Mouse (Mus musculus): ENCODE data around the gene Sirt1.
"Not testable (repeated sequence)": the region's sequence is repeated elsewhere in the genome, so short reads cannot be mapped to it uniquely, and the experiment has no call there.

Gene Sirt1

DNA sequence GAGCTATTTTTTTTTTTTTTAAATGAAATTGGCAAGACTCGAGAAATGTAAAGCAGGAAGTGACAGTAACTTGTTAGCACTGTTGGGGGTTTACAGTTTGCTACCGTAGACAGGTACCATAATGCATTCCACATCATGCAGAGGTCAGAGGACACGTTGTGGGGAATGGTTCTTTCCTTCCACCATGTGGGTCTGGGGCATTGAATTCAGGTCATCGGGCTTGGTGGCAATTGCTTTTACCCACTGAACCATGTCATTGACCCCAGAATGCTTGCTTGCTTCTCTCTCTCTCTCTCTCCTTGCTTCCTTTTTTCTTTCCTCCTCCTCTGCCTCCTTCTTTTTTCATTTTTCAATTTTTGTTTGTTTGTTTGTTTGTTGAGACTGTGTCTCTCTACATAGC is 7.4 kb upstream of the Sirt1 start:
- no peak for DNase-seq (ENCODE audit: low spot score)

DNA sequence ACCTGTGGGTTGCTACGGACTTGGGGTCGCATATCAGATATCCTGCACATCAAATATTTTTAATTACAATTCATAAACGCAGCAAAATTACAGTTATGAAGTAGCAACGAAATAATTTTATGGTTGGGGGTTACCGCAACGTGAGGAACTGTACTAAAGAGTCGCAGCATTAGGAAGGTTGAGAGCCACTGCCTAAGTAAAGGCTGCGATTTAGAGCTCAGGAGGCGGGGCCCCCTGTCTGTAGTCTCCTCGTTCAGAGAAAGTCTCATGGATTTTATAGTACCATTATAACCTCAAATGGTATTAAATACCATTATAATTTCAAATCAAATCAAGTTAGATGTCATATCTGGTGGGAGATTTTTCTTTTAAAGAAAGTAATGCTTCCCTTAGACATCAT is 5.5 kb upstream of the Sirt1 start:
- DNase-seq (ENCODE audit: low spot score), result peak; percentile 27

DNA sequence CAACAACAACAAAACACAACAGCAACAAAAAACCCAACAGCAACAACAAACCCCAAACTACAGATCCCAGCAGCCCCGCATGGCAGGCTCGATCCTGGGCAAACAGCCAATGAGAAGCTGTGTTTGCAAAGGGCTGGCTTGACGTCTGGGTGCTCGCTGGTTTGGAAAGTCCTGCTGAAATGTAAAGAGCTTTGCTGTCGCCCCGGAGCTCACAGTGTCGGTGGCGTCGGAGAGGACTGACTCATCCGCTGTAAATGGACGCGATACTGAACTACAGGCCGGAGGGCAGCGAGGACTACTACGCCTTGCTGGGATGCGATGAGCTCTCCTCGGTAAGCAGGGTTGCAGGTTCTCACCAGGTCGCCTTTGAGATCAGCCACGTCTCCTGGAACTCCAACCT is 4.9 kb upstream of the Sirt1 start:
- DNase-seq (ENCODE audit: low spot score), result peak; percentile 77

DNA sequence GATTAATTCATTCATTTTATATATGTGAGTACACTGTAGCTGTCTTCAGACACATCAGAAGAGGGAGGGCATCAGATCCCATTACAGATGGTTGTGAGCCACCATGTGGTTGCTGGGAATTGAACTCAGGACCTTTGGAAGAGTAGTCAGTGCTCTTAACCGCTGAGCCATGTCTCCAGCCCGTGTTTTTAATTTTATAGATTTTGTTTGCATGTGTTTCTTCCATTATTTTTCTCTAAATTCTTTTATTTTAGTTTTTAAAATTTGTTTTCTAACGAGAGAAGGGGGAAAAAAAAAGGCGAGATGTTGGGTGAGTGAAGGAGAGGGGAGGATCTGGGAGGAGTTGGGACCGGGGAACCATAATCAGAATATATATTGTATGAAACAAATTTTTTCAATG is 4.4 kb upstream of the Sirt1 start:
- DNase-seq (ENCODE audit: low spot score), result not testable (repeated sequence)

DNA sequence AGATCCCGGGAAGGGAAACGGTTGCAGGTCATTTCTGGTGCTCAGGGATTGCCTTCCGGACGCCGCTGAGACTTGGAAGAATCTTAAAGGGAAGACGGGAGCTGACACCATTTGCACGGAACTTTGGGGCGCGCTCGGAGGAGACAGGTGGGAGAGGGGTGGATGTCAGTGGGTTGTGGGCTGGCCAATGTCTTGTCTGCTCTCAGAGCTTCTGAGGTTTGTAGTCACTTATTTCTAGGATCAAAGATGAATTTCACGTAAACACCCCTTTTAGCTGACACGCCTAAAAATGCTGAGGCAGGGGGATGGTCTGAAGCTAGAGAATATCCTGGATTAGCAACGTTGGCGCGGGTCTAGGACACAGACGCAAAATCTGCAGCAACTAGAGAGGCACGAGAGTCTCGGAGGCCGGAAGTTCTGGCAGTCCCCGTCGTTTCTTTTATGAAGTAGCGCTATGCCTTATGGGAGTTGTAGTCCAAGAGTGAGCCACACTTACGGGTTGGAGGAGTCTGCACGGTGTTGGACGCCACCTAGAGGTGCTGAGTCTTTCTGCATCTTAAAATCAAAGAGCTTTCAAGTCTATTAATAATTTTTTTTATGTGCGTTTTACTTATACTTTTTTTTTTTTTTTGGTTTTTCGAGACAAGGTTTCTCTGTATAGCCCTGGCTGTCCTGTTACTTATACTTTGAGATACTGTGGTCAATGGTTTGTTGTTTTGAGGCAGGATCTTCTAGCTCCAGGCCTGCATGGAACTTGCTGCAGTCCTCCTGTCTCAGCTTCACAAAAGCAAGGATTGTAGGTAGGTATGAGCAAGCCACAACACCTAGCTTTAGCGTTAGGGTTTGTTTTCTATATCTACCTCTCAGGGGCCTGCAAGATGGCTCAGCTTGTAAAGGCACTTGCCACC is 1.1 kb upstream of the Sirt1 start, which contains the start of gene Dnajc12:
Dnajc12 (plus strand) TSS at position 72 of the 908 bp plus-strand sequence.
- peak; percentile 77 for DNase-seq (ENCODE audit: low spot score)

DNA sequence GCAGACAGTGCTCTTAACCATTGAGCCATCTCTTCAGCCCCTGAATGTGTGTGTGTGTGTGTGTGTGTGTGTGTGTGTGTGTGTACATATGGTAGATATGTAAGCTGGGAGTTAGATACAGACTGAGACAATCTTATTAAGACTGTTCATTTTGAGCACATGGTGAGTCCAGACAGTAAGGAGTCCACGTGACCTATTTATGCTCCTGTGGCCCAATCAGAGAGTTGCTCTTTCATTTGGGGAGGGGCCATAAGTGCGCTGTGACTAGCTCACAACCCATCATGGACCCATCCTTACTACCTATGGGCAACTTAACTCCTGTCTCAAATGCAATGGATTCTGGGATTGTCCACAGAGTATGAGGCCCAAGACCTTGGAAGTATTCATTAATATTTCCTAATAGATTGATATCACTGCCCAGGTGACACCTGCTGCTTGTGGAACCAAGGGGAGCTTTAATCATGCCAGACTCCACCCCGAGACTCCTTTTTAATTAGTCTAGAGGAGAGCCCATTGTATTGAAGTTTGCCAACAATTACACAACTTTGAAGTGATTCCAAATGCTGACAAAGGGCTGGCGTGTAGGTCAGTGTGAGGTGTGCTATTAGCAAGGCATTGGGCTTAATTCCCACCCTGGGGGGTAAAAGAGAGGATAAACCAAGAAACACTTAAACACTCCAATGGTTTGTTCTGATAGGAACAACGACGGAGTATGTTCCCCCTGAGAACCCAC is 2.4 kb downstream of the Sirt1 start:
- no peak for DNase-seq (ENCODE audit: low spot score)

DNA sequence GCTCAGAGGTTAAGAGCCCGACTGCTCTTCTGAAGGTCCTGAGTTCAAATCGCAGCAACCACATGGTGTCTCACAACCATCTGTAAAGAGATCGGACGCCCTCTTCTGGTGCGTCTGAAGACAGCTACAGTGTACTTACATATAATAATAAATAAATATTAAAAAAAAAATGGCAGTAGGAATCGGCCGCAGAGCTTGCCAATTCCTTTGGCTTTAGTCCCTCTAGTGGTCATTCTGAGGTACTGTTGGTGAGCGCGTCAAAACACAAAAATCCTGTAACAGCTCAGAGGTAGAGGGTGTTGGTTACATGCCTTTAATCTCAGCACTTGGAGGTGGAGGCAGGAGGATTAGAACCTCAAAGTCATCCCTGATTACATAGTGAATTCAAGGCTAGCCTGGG is 4.0 kb downstream of the Sirt1 start:
- DNase-seq (ENCODE audit: low spot score), result peak; percentile 71

DNA sequence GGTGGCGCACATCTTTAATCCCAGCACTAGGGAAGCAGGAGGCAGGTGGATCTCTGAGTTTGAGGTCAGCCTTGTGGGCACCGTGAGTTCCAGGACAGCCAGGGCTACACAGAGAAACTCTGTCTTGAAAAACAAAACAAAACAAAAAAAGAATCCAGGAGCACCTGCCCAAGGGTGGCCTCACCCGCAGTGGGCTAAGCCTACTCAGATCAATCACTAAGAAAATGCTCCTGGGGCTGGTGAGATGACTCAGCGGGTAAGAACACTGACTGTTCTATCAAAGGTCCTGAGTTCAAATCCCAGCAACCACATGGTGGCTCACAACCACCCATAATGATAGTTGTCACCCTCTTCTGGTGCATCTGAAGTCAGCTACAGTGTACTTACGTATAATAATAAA is 5.2 kb downstream of the Sirt1 start:
- DNase-seq (ENCODE audit: low spot score), result no peak

DNA sequence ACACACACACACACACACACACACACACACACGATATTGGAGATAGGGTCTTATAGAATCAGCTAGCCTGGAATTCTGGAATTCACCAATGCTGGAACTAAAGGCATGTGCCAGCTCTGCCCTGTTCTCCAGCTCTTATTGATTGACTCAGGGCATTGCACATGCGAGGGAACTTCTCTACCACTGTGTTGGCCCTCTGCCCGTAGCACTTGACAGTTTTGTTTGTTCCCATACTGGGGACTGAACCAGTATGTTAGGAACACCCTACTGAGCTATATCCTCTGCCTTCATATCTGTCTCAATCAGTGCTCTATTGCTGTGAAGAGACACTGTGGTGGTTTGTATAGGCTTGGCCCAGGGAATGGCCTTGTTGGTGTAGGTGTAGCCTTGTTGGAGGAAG is 13.5 kb downstream of the Sirt1 start:
- DNase-seq (ENCODE audit: low spot score), result no peak

DNA sequence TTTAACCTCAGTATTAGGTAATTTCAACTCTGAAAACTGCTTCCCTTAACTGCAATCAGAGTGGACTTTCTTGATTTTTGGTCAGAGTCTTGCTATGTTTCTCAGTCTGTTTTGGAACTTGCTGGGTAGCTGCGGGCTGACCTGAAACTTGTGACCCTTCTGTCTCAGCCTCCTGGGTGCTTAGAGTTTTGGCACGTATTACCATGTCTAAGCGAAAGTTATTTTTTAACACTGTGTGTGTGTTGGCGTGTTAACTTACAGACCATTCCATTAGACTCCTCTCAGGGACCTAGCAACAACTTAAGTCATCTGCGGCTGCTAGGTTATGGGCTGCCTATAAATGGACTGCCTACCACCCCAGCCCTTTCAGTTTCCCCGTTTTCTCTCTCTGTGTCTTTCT is 14.1 kb downstream of the Sirt1 start:
- DNase-seq (ENCODE audit: low spot score), result no peak

DNA sequence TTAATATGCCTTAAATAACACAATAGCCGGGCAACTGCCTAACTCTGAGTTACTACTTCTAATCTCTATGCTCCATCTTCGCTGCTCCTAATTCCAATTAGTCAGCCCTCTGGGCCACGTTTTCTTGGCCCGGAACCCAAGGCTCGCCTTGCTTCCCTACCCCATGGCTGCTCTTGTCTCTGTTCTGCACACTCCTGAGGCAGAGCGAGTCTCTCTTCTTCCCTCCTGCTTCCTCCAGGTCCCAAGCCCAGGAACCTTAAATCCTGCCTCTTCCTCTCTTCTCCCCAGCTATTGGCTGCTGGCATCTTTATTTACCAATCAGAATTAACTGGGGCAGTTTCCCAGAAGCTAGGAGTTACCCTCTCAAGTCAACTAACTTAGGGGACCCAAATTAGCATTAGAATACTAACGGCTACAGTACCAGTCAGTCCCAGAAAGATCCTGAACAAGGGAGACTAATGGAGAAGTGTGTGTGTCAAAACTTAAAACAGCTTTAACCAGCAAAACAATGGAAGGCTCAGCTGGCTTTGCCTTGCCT is 15.5 kb downstream of the Sirt1 start:
- no peak for DNase-seq (ENCODE audit: low spot score)

DNA sequence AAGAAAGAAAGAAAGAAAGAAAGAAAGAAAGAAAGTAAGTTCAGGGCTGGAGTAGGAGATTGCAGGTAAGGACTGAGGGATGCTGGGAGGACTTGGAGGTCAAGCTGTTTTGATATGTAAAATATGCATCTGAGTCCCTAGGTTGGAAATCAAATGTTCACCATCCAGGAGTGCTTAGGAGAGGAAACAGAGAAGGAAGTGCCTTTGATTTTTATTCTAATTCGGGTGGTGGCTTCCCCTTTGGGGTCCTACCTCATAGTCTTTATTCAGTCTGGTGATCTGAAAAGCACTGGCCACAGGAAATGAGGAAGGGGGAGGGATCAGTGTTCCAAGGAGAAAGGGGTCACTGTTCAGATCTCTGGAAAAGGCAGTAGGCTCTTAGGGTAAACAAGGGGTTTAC is 21.0 kb downstream of the Sirt1 start:
- DNase-seq (ENCODE audit: low spot score), result no peak

DNA sequence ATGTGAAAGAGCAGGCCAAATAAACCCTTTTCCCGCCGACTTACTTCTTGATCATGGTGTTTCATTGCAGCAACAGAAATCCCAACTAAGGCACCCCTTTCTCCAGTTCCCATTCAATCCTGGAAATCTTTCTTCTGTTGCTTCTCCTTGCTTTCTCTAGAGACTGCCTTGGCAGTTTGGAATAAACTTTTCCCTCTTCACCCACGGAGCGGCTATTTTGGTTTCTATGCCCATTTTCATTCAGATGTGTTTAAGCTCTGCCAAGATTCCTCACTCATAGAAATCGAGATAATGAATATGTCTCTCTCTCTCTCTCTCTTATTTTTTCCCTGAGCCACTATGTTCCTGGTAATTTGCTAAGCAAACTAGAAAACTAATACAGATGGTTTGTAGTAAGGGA is 29.4 kb downstream of the Sirt1 start:
- DNase-seq (ENCODE audit: low spot score), result no peak

DNA sequence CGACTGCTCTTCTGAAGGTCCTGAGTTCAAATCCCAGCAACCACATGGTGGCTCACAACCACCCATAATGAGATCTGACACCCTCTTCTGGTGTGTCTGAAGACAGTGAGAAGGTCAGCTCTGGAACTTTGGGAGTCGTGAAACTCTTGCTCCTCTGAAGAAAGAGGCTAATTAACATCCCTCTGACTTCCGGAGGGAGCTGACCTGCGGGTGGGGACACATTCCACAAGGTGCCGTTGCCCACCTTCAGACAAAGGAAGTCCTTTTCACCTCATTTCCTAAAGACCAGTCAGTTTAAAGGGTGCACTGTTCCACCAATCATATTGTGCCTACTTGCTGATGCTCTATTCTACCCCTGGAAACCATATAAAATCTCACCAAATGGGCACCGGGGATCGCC is 30.4 kb downstream of the Sirt1 start:
- not testable (repeated sequence) for DNase-seq (ENCODE audit: low spot score)

DNA sequence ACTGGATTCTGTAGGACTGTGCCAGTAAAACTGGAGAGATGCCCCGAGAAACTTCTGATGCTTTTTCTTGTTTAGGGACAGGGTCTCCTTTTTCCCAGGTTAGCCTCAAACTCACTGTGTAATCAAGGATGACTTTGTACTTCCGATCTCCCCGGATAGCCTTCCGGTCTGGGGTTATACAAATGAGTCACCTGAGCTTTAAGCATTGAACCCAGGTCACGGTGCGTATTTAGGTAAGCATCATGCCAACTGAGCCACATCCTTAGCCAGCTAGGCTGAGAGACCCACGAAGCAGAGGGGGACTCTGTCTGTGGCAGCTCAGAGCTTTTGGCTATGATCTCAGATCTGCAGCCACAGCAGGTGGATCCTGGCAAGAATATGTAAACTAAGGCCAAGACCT is 30.8 kb downstream of the Sirt1 start:
- DNase-seq (ENCODE audit: low spot score), result no peak

DNA sequence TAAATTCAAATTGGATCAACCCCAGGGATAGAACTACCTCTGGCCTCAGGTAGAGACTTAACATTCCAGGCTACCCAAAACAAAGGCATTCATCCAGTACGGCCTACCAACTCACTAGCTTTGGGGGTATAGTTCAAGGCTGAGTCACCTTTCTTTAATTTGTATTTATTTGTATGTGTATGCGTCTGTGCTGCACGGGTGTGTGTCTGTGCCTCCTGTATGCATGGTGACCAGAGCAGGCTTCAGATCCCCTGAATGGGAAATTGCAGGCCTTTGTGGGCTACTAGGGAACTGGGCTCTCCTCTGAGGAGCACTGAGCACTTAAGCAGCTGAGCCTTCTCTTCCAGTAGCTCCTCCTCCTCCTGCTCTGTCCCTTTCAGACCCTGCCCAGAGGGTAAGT is 33.2 kb downstream of the Sirt1 start:
- no peak for DNase-seq (ENCODE audit: low spot score)

DNA sequence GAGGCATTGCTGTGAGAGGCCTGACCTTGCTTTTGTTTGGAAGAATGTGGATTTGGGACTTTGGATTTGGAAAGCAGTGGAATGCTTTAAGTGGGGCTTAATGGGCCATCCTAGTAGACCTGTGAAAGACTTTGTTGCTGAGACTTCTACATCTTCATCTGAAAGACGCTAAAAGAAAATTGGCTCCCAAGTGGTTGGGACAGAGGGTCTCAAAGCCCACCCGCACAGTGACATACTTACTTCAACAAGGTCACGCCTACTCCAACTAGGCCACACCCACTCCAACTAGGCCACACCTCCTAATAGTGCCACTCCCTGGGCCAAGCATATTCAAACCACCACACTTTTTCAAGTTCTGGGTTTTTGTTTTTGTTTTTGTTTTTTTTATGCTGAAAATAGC is 36.8 kb downstream of the Sirt1 start:
- peak; percentile 47 for DNase-seq (ENCODE audit: low spot score)

DNA sequence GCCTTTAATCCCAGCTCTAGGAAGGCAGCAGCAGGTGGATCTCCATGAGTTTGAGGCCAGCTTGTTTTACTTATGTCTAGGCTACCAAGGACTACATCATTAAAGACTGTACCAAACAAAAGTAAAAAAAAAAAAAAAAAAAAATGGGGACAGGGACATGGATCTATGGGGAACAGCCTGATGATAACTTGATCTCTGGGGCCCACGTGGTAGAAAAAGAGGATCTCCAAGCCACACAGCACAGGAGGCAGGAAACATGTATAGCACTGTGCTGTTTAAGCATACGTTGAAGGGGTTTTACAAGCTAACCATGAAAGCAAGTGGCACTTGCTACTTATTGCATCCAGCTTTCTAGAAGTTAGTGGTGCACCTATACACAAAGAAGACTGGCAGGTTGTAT is 40.2 kb downstream of the Sirt1 start:
- no peak for DNase-seq (ENCODE audit: low spot score)

DNA sequence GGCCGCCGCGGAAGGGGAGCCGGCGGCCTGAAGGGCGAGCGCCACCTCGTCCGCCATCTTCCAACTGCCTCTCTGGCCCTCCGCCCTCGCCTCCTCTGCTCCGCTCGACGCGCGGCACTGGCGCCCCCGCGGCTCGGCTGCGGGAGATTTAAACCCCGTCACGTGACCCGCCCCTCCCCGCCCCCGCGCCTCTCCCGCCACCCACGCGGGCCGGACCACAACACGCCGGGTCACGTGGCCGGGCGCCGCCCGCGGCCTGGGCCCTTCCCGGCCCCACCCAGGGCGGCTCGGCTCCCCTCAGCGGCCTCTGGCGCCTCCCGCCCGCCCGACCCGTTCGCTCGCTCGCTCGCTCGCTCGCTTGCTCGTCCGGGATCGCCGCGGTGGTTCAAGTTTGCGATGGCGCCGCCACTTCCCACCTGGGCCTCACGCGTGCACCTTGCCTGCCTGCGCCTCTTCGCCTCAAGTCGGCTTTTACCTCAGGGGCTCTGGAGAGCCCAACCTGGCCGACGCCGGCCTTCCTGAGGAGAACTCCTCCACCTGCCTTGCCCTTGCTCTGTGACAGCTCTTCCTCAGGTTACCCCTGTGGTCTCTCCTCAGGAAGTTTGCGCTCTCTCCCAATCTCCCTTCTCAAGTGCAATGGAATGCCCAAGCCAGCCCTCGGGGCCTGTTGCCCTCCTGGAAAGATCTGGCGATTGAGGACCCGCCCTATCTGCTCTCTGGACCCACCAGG is 42.4 kb downstream of the Sirt1 start:
- DNase-seq (ENCODE audit: low spot score), result peak; percentile 94

DNA sequence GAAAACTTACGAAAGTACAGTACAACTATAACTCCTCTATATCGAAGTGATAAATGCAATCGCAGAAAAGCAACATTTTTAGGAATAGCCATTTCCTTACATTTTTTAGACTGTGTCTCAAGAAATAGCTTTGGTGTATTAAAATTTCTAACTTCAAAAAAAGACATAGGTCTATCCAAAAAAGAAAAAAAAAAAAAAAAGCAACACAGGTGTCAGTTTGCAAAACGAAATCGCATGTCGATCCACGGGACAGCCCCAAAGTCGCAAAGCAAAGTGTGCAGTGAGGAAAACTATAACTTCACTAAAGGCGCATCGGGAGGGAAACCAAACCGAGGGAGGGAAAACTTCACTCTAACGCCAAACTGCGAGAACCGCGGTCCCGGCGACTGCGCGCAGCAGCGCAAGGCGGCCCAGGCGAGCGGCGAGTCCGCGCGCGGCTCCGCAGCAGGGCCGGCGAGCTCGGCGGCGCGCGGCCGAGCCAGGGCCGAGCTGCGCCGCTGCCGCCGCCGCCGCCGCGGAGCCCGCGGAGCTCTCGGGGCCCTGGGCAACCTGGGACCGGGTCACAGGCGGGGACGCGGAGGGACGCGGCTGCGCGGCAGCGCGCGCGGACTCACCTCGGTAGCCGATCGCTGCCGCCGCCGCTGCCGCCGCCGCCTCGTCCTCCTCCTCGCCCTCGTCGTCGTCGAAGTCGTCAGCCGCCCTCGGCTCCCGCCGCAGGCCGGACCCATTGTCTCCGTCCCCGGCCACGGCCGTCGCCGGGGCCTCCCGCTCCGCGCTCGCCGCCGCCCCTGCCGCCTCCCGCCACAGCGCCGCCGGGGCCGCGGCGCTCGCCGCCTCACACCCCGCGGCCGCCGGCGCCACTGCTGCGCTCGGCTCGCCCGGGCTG is 43.3 kb downstream of the Sirt1 start:
- DNase-seq (ENCODE audit: low spot score), result peak; percentile 72

DNA sequence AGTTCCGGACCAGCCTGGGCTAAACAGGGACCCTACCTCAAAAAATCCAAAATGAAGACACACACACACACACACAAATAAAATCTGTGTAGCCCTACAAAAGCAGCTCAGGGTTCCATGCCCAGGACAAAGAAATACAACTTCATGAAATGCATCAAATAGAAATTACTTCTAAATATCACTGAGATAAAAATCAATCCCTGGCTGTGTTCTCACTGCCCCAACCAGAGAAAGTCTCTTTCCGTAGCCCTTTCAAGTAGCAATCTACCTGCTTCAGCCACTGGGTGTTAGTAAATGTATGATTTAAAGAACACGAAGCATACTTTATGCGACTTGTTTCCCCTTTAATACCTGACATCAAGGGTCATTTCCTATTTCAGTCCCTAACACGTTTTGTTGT is 44.2 kb downstream of the Sirt1 start:
- DNase-seq (ENCODE audit: low spot score), result no peak
